Mouse (Mus musculus) adrenal gland, postnatal 36 days (tissue): ENCODE results near the gene Olfr1326-ps1. TPM values are rescaled to one million over a fixed set of nuclear protein-coding genes. Genes with fewer than 3 reads are reported as not detected.

Experiments used
- DNase-seq, 2 experiments: peaks; one replicate each; pipeline ENCODE4 v3.0.0; 2021; ENCODE audit warnings: mixed read lengths in 1 of 2
- long read RNA-seq, 2 experiments: library from polyadenylated mRNA; stranded (forward); transcript quantifications; one replicate each; pipeline ENCODE4 v2.0.0; 2021; ENCODE audit warnings: borderline sequencing depth in 2 of 2
- total RNA-seq, 2 experiments: library from RNA; stranded (reverse); gene quantifications; 2 replicates each; pipeline ENCODE4 v1.2.3; 2021

Olfr1326-ps1 gene
- not detected for total RNA-seq
- long read RNA-seq, experiment 1 = 0 reads
- long read RNA-seq, experiment 2 = 0 reads

DNA sequence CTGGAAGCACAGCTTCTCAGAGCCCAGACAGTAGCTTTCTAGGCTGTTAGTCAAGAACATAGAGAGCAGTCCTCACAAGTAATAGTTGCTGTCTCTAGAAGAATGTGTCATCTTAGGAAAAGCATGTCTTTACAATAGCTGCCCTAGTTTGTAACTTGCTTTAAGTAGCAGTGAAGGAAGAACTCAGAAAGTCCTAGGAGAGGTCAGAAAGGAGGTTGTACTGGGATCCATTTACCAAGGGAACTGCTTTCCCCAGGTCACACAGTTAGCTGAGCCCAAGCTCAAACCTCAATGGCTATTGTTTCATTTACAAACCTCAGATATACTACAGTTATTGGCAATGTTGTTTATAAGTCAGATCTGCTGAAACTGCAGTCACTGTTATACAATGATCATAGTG, at the start of gene Olfr1326-ps1:
Gene Olfr1326-ps1 (minus strand): TSS at position 101 of the 400 bp plus-strand sequence.
- DNase-seq = no peak

DNA sequence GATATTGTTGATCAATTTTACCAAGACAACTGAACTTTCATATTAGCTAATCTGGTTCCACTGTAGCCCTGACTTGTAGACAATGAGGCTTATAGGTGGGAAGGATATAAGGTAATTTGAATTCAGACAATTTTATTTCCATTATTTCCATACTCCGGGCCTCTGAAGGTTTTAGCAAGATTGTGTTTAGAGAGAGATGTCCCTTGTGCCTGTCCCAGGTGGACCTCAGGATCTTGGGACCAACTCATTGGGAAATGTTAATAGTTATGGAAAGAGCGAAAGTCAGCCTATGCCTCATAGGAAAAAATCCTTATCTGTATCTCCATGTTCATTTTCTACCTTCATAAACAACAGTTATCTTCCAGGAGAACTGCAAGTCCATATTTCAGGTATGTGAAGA, 17.7 kb upstream of the Olfr1326-ps1 start, which contains the start of gene Olfr1325:
Gene Olfr1325 (plus strand): TSS at position 301 of the 400 bp plus-strand sequence.
- no peak for DNase-seq

Other genes starting within 250 kb of the Olfr1326-ps1 start
- 10 to 100 TPM in 1 of 2 experiments, 1 to 10 TPM in 1; 6.0 to 13.1 TPM for gene Plxna3, start 245.8 kb downstream of the Olfr1326-ps1 start, total RNA-seq
- gene Lage3, start 221.3 kb downstream of the Olfr1326-ps1 start, total RNA-seq = 10 to 100 TPM; 42.8 to 58.2 TPM
- gene Ubl4a, start 201.7 kb downstream of the Olfr1326-ps1 start, total RNA-seq = 10 to 100 TPM; 59.6 to 72.6 TPM
- 10 to 100 TPM; 22.8 to 26.8 TPM for gene Slc10a3, start 201.5 kb downstream of the Olfr1326-ps1 start, total RNA-seq
- 10 to 100 TPM; 28.6 TPM for gene Fam3a, start 181.6 kb downstream of the Olfr1326-ps1 start, total RNA-seq
- gene Ikbkg, start 181.6 kb downstream of the Olfr1326-ps1 start, total RNA-seq = 100 to 1,000 TPM in 1 of 2 experiments, 10 to 100 TPM in 1; 71.2 to 110 TPM
- 100 to 1,000 TPM; 172 to 176 TPM for gene G6pdx, start 145.7 kb downstream of the Olfr1326-ps1 start, total RNA-seq
- gene Gm6880, start 93.5 kb downstream of the Olfr1326-ps1 start, total RNA-seq = not detected
- not detected for gene Olfr1325, start 17.8 kb upstream of the Olfr1326-ps1 start, total RNA-seq
- gene Gm5640, start 70.7 kb upstream of the Olfr1326-ps1 start, total RNA-seq = under 1 TPM in 1 of 2 experiments, not detected in 1; 0.10 TPM
- not detected for gene Gm6890, start 166.0 kb upstream of the Olfr1326-ps1 start, total RNA-seq